Mouse (Mus musculus): ENCODE results near the gene Mettl25. TPM values are rescaled to one million over a fixed set of nuclear protein-coding genes. Genes with fewer than 3 reads are reported as not detected.

The Mettl25 gene
- total and polyA plus RNA-seq, 3 experiments: 5.6 to 8.9 TPM; not detected in 1

- H3K4me3 ChIP-seq (ENCODE audit: control insufficient read depth in 1 of 2, insufficient read depth in 1 of 2, low read depth in 2 of 2, low read length in 2 of 2): no peak overlapping the region
- no peaks in the 10 kb centered on the region for H3K9me3 ChIP-seq (replicated peaks; ENCODE audit: insufficient read depth, low read length)
- TF ChIP-seq RCOR1 (IDR thresholded peaks at IDR 0.05; ENCODE audit: low read depth, low read length) (no peak), SMC3 (IDR thresholded peaks at IDR 0.05; ENCODE audit: low read depth, low read length) (no peak), MYC (IDR thresholded peaks at IDR 0.05; ENCODE audit: low read depth, low read length) (no peak), SIN3A (IDR thresholded peaks at IDR 0.05; ENCODE audit: low read length) (no peak), GATA1 (IDR thresholded peaks at IDR 0.05; ENCODE audit: low read depth, low read length) (no peak), NRF1 (IDR thresholded peaks at IDR 0.05; ENCODE audit: insufficient read depth, low read depth, low read length, poor library complexity, severe bottlenecking) (no peak), ZKSCAN1 (IDR thresholded peaks at IDR 0.05; ENCODE audit: low read depth, low read length) (no peak), MXI1 (IDR thresholded peaks at IDR 0.05; ENCODE audit: low read depth, low read length) (no peak), USF1 (IDR thresholded peaks at IDR 0.05; ENCODE audit: low read depth, low read length) (no peak), RAD21 (IDR thresholded peaks at IDR 0.05; ENCODE audit: low read depth, low read length) (no peak), ELF1 (IDR thresholded peaks at IDR 0.05; ENCODE audit: low read depth, low read length) (no peak), CTCF (IDR thresholded peaks at IDR 0.05 in 2 of 3, conservative IDR thresholded peaks at IDR 0.05 in 1 of 3; ENCODE audit: control insufficient read depth in 1 of 3, insufficient read depth in 1 of 3, low read depth in 2 of 3, low read length in 3 of 3, poor library complexity in 1 of 3, severe bottlenecking in 1 of 3) (no peak), ETS1 (IDR thresholded peaks at IDR 0.05; ENCODE audit: low read depth, low read length) (no peak), MAFK (IDR thresholded peaks at IDR 0.05; ENCODE audit: borderline replicate concordance, low read depth, low read length) (no peak), E2F4 (IDR thresholded peaks at IDR 0.05; ENCODE audit: borderline replicate concordance, low read depth, low read length) (no peak)
- no peak overlapping the region for H3K9ac ChIP-seq (ENCODE audit: control insufficient read depth, low read depth, low read length, poor library complexity, severe bottlenecking)
- no peaks in the 10 kb centered on the region for H3K4me1 ChIP-seq (ENCODE audit: control insufficient read depth in 1 of 2, insufficient read depth in 2 of 2, low read length in 2 of 2)
- H3K27me3 ChIP-seq (ENCODE audit: control insufficient read depth in 1 of 2, insufficient read depth in 2 of 2, low read length in 2 of 2): no peaks in the 10 kb centered on the region
- H3K27ac ChIP-seq (ENCODE audit: control insufficient read depth, low read depth, low read length): no peak overlapping the region
- no peaks in the 10 kb centered on the region for H3K36me3 ChIP-seq (ENCODE audit: control insufficient read depth in 1 of 2, insufficient read depth in 2 of 2, low read length in 2 of 2)
- no peak for DNase-seq (ENCODE audit: low read depth, low spot score)
- H3K79me2 ChIP-seq (ENCODE audit: control insufficient read depth, insufficient read depth, low read length, poor library complexity): no peaks in the 10 kb centered on the region
These were observed 95.2 kb downstream of the Mettl25 start for GRCm38 (mm10) chr10:105746019-105746418.

GRCm38 (mm10) chr10:105741736-105742135 is 99.4 kb downstream of the Mettl25 start:
- Histone ChIP-seq H3K36me3 (ENCODE audit: control insufficient read depth in 1 of 2, insufficient read depth in 2 of 2, low read length in 2 of 2) (no peaks in the 10 kb centered on the region), H3K27me3 (ENCODE audit: control insufficient read depth in 1 of 2, insufficient read depth in 2 of 2, low read length in 2 of 2) (no peaks in the 10 kb centered on the region), H3K9ac (ENCODE audit: control insufficient read depth, low read depth, low read length, poor library complexity, severe bottlenecking) (no peak overlapping the region), H3K79me2 (ENCODE audit: control insufficient read depth, insufficient read depth, low read length, poor library complexity) (no peaks in the 10 kb centered on the region), H3K4me3 (ENCODE audit: control insufficient read depth in 1 of 2, insufficient read depth in 1 of 2, low read depth in 2 of 2, low read length in 2 of 2) (no peak overlapping the region), H3K27ac (ENCODE audit: control insufficient read depth, low read depth, low read length) (no peak overlapping the region), H3K9me3 (replicated peaks; ENCODE audit: insufficient read depth, low read length) (no peaks in the 10 kb centered on the region), H3K4me1 (ENCODE audit: control insufficient read depth in 1 of 2, insufficient read depth in 2 of 2, low read length in 2 of 2) (no peaks in the 10 kb centered on the region)
- TF ChIP-seq GATA1 (IDR thresholded peaks at IDR 0.05; ENCODE audit: low read depth, low read length): no peak
- TF ChIP-seq POLR2A (IDR thresholded peaks at IDR 0.05; ENCODE audit: control insufficient read depth in 1 of 2, insufficient read depth in 1 of 2, low read depth in 1 of 2, low read length in 2 of 2, poor library complexity in 1 of 2): no peak
- TF ChIP-seq ZMIZ1 (IDR thresholded peaks at IDR 0.05; ENCODE audit: low read depth, low read length): no peak
- TF ChIP-seq CHD1 (IDR thresholded peaks at IDR 0.05; ENCODE audit: low read depth, low read length): no peak
- no peak for TF ChIP-seq ZNF384 (IDR thresholded peaks at IDR 0.05; ENCODE audit: low read depth, low read length)
- no peak for DNase-seq (ENCODE audit: low read depth, low spot score)

All from MEL (cell line).